Mouse (Mus musculus) heart, embryonic 15.5 days (tissue): Measurements from ENCODE around the gene Lrrc10b. TPM values are rescaled to one million over a fixed set of nuclear protein-coding genes. Genes with fewer than 3 reads are reported as not detected.

ENCODE experiments used
- ATAC-seq: fragments of 200-750 bp; cut with Nextera tagmentation; replicated peaks from 2 replicates; pipeline ENCODE4 v1.8.0; 2017; ENCODE audit warnings: low read depth, moderate TSS enrichment; ENCODE audit not compliant: insufficient number of reproducible peaks, insufficient read depth, low FRiP score
- H3K27ac ChIP-seq: fragments of 300-500 bp; sonication (generic); 2 replicates; pipeline ENCODE4 v1.5.1; 2015; ENCODE audit warnings: mild to moderate bottlenecking, inconsistent platforms
- H3K27me3 ChIP-seq: fragments of 300-500 bp; sonication (generic); 2 replicates; pipeline ENCODE4 v1.6.1; 2015; ENCODE audit warnings: inconsistent platforms
- H3K36me3 ChIP-seq: fragments of 300-500 bp; sonication (generic); 2 replicates; pipeline ENCODE4 v1.6.1; 2015; ENCODE audit warnings: mild to moderate bottlenecking, inconsistent platforms
- H3K4me1 ChIP-seq: fragments of 300-500 bp; sonication (generic); replicated peaks from 2 replicates; pipeline ENCODE4 v1.6.1; 2015; ENCODE audit warnings: inconsistent platforms
- H3K4me2 ChIP-seq: fragments of 300-500 bp; sonication (generic); 2 replicates; pipeline ENCODE4 v1.6.1; 2015; ENCODE audit warnings: inconsistent platforms, mild to moderate bottlenecking, moderate library complexity
- H3K4me3 ChIP-seq: fragments of 300-500 bp; sonication (generic); 2 replicates; pipeline ENCODE4 v1.5.1; 2015; ENCODE audit warnings: mild to moderate bottlenecking, inconsistent platforms
- H3K9ac ChIP-seq: fragments of 300-500 bp; sonication (generic); 2 replicates; pipeline ENCODE4 v1.6.1; 2015; ENCODE audit warnings: mild to moderate bottlenecking, inconsistent platforms
- H3K9me3 ChIP-seq: fragments of 300-500 bp; sonication (generic); replicated peaks from 2 replicates; pipeline ENCODE4 v1.6.1; 2016; ENCODE audit warnings: inconsistent platforms
- WGBS: fragments of 180-500 bp; shearing (Covaris S2); methylation state at CpG from one replicate; pipeline ENCODE4 v1.1.7; 2015; ENCODE audit warnings: mixed read lengths; 5-methylcytosine and 5-hydroxymethylcytosine counted together
- polyA plus RNA-seq: library from polyadenylated mRNA; unstranded; fragments of >200 nt; fragmentation: Nextera tagmentation; extraction: Ambion mirVana; gene quantifications from 2 replicates; pipeline ENCODE4 v1.2.1, GENCODE M21; 2015

Gene Lrrc10b
- polyA plus RNA-seq: 0.13 and 0.23 TPM in 2 replicates

DNA sequence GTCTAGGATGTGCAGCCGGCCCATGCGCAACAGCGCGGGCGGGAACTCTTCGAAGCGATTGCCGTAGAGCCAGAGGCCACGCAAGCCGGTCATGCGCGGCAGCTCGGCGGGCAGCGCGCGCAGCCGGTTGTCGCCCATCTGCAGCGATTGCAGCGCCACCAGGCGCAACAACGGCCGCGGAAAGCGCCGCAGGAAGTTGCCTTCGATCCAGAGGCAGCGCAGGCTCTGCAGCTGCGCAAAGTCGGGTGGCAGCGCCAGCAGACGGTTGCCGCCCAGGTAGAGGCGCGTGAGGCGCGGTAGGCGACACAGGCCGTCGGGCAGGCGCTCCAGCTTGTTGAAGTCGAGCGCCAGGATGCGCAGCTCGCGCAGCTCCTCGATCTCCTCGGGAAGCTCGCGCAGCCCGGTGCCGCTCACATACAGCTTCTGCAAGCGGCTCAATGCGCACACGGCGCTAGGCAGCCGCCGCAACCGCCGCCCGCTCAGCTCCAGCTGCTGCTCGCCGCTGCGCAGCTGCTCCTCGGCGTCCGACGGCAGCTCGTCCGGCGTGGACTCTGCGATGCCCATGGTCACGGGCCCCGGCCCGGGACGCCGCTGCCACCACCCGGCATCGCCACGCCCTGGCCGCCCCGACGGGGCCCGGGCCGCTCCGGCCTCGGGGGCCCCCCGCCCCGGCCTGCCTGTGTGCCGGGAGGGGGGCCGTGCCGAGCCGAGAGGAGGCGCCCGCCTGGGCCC is at the start of gene Lrrc10b:
Gene Lrrc10b (minus strand): TSS at position 722 of the 732 bp plus-strand sequence.
- Histone ChIP-seq H3K9ac (no peak within 1 kb of the TSS), H3K4me2 (peak within 1 kb of the TSS; percentile 86), H3K27me3 (peaks cover 98% of the 10 kb centered on the region), H3K4me1 (peaks cover 19% of the 10 kb centered on the region), H3K4me3 (peak within 1 kb of the TSS; percentile 50), H3K9me3 (no peaks in the 10 kb centered on the region), H3K36me3 (no peaks in the 10 kb centered on the region), H3K27ac (no peak within 1 kb of the TSS)
- under 1% methylated on average over 77 of the region's 96 CpGs for WGBS
- peak; percentile 32; the same call in 1 of the 2 replicates for ATAC-seq

DNA sequence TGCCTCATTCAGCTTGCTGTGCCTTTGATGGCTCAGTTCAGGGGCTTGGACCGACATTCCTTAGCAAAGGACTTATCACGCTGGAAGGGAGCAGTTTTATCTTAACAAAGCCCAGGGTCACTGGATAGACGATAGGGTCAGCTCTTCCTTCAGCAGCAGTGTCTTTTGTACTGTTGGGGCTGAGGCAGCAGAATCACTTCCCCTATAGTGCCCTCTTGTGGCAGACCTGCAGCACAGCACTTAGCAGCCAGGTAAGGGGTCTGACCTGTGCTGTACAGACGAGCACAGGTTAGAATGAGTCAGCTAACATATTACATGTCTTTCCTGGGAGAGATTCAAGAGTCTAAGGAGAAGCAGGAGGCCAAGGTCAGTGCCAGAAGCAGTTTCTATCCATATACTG is 45.3 kb upstream of the Lrrc10b start:
- Histone ChIP-seq H3K27ac (no peak overlapping the region), H3K4me1 (no peaks in the 10 kb centered on the region), H3K4me2 (no peak overlapping the region), H3K4me3 (no peak overlapping the region), H3K9ac (no peak overlapping the region), H3K27me3 (no peaks in the 10 kb centered on the region), H3K36me3 (peaks cover 41% of the 10 kb centered on the region), H3K9me3 (no peaks in the 10 kb centered on the region)
- no peak for ATAC-seq
- 11% methylated on average over 4 of the region's 4 CpGs for WGBS

DNA sequence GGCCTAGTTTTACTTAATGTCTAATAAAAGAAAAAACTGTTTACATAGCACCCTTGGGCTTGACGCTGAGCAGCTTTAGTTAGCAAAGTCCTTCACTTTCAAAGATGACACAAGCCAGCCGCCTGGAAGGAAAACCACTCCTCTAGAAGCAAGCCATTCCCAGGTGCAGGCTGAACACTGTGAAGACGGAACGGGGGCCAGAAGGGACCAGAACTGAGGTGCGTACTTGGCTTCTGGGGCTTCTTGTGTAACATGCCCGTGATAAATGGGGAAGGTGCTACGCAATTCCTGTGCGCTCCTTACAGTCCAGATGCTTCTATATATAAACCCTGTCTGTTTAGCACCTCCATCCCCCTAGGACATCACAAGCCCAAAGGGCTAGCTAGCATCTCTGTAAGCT is 43.3 kb upstream of the Lrrc10b start:
- Histone ChIP-seq H3K9me3 (no peaks in the 10 kb centered on the region), H3K36me3 (peaks cover 35% of the 10 kb centered on the region), H3K4me3 (no peak overlapping the region), H3K4me2 (no peak overlapping the region), H3K27me3 (no peaks in the 10 kb centered on the region), H3K4me1 (no peaks in the 10 kb centered on the region), H3K9ac (no peak overlapping the region), H3K27ac (no peak overlapping the region)
- 78% methylated on average over 8 of the region's 8 CpGs for WGBS
- no peak for ATAC-seq

DNA sequence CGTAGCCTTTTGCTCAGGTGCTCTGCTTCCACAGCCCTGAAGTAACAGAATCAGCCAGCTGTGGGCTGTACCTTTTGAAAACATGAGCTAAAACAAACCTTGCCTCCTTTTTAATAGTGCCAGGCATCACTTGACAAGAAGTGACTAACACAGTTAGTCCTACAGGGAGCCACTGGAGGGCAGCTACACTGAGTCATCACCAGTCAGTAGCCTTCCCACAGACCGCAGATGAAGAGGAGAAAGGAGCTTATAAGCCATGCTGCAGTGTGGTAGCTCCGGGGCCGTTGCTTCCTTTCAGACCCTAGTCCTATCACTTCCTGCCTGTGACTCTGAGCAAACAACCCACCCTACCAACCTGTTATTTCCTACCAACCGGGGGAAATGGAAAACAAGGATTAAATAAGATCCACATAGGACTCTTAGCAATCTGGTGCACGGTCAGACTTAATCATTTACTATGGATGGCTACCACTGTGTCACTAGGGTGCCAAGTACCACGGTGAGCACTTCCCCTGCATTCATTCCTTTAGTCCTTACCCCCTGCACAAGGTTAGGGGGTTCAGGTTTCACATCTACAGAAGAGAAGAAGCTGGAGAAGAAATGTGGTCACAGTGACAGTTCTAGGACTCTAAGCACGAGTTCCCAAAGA is 40.4 kb upstream of the Lrrc10b start:
- Histone ChIP-seq H3K27me3 (peaks cover 4% of the 10 kb centered on the region; the same call in 1 of the 2 replicates), H3K36me3 (peaks cover 19% of the 10 kb centered on the region), H3K4me3 (no peak overlapping the region), H3K9me3 (no peaks in the 10 kb centered on the region), H3K4me2 (no peak overlapping the region), H3K4me1 (peaks cover 3% of the 10 kb centered on the region), H3K9ac (no peak overlapping the region), H3K27ac (no peak overlapping the region)
- ATAC-seq: no peak
- WGBS: 45% methylated on average over 8 of the region's 8 CpGs

DNA sequence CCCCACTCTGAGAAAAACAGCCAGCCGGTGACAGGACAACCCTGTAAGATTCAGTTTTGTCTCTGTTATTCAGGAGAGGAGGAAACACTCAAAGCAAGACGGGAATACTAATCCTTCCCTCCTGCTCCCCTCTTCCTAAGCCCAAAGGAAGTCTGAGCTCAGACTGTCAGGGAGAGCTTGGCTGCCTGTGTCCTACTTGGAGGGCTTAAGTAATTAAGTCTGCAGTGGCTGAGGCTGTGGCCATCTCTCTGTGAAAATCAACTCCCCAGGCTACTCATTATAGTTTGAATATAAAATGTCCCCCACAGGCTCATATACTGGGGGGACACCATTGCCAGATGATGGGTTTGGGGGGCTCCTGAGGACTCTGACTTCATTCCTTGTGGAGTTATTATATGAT is 39.7 kb upstream of the Lrrc10b start:
- Histone ChIP-seq H3K4me2 (no peak overlapping the region), H3K9me3 (no peaks in the 10 kb centered on the region), H3K4me3 (no peak overlapping the region), H3K27ac (no peak overlapping the region), H3K4me1 (peaks cover 10% of the 10 kb centered on the region), H3K36me3 (peaks cover 17% of the 10 kb centered on the region), H3K27me3 (peaks cover 4% of the 10 kb centered on the region; the same call in 1 of the 2 replicates), H3K9ac (no peak overlapping the region)
- 57% methylated on average over 2 of the region's 2 CpGs for WGBS
- no peak for ATAC-seq

DNA sequence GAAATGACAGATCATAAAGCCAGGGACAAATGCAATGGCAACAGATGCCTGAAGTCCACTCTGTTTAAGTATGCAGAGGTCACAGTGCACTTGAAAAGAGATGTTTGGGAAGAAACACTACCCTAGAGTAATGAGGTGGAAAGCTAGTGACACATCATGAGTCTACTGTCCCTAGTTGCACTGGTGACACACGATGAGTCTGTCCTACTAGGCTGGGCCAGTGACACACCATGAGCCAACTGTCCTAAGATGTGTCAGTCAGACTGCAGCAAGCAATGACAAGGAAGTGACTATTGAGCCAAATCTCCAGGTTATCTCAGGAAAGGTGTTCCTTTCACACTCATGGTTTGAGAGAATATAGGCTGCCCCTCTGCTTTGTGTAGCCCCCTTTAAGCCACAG is 38.4 kb upstream of the Lrrc10b start:
- H3K9me3 ChIP-seq: no peaks in the 10 kb centered on the region
- WGBS: 93% methylated on average over 1 of the region's 1 CpGs
- H3K9ac ChIP-seq: no peak overlapping the region

DNA sequence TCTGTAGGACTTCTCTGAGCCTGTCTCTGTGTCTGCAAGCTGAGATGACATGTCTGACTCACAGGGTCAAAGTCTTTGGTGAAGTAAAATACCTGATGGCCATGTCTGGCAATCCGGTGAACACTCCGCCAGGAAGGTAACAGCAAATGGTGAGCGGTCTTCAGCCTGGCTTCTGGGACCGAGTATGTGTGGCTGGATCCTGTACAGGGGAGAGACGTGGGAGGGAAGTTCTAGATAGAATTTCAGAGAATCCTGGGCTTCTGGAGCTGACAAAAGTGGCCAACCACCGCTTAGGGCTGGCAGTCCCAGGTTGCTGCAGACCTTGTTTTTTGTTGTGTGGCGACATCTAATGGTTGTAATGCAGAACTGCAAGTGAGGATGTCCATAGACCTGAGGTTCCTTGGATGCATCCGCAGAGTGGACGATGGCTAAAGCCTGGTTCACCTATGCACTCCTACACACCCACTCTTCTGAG is 29.0 kb upstream of the Lrrc10b start:
- H3K36me3 ChIP-seq: no peaks in the 10 kb centered on the region
- H3K4me3 ChIP-seq: no peak overlapping the region
- H3K4me2 ChIP-seq: no peak overlapping the region
- no peaks in the 10 kb centered on the region for H3K9me3 ChIP-seq
- peaks cover 10% of the 10 kb centered on the region for H3K4me1 ChIP-seq
- WGBS: 19% methylated on average over 9 of the region's 9 CpGs
- ATAC-seq: no peak
- no peak overlapping the region for H3K27ac ChIP-seq
- H3K27me3 ChIP-seq: peaks cover 57% of the 10 kb centered on the region
- no peak overlapping the region for H3K9ac ChIP-seq

More for the DNA sequence above, 38.4 kb upstream of the Lrrc10b start:
- Histone ChIP-seq H3K4me1 (peaks cover 10% of the 10 kb centered on the region), H3K4me3 (no peak overlapping the region), H3K4me2 (no peak overlapping the region), H3K27ac (no peak overlapping the region), H3K27me3 (peaks cover 10% of the 10 kb centered on the region), H3K36me3 (peaks cover 4% of the 10 kb centered on the region; the same call in 1 of the 2 replicates)
- ATAC-seq: no peak

DNA sequence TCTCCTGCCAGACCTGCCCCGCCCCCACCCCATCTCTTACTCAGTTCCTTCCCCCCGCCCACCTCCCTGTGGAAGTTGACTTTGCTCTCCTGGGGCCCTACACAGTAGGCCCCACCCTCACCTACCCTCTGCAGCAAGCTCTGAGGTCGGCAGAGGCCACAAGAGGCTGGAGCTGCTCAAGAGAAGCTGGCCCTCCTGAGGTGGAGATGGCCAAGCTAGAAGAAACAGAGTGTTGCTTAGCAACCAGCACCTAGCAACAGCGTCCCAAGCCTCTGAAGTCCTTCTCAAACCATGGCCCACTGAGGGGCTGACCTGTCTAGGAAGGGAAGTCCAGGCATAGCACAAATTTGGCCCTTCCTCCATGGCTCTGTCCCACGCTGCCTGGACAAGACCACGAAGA is 25.4 kb upstream of the Lrrc10b start, which contains the start of gene Ppp1r32:
Gene Ppp1r32 (minus strand): TSS at position 226 of the 400 bp plus-strand sequence.
- Histone ChIP-seq H3K27ac (no peak within 1 kb of the TSS), H3K27me3 (peaks cover 55% of the 10 kb centered on the region), H3K9ac (no peak within 1 kb of the TSS), H3K4me2 (no peak within 1 kb of the TSS), H3K9me3 (no peaks in the 10 kb centered on the region), H3K4me1 (peaks cover 10% of the 10 kb centered on the region), H3K4me3 (no peak within 1 kb of the TSS), H3K36me3 (no peaks in the 10 kb centered on the region)
- no peak for ATAC-seq
- WGBS: 31% methylated on average over 6 of the region's 6 CpGs

DNA sequence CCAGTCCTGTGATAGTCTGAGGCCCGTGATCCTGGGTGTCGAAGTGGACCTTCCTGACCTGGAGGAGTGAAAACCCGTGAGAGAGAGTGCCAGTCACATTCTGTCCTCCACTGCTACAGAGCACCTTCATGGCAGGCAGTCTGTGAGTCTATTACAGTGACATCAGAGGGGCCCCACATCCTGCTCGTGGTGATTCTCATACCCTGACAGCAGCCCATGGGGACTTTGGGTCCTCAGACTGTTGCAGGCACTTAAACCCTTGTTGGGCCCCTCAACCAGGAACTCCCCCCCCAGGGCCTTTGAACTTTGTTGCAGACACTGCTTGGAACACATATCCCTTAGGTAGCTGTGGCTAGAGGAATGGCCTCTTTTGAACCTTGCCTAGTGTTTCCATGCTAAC is 22.3 kb upstream of the Lrrc10b start:
- H3K9ac ChIP-seq: no peak overlapping the region
- WGBS: 39% methylated on average over 4 of the region's 4 CpGs
- peaks cover 58% of the 10 kb centered on the region for H3K27me3 ChIP-seq
- H3K36me3 ChIP-seq: no peaks in the 10 kb centered on the region
- no peaks in the 10 kb centered on the region for H3K9me3 ChIP-seq
- H3K4me2 ChIP-seq: no peak overlapping the region
- no peak overlapping the region for H3K27ac ChIP-seq
- peaks cover 10% of the 10 kb centered on the region for H3K4me1 ChIP-seq
- no peak for ATAC-seq
- no peak overlapping the region for H3K4me3 ChIP-seq

DNA sequence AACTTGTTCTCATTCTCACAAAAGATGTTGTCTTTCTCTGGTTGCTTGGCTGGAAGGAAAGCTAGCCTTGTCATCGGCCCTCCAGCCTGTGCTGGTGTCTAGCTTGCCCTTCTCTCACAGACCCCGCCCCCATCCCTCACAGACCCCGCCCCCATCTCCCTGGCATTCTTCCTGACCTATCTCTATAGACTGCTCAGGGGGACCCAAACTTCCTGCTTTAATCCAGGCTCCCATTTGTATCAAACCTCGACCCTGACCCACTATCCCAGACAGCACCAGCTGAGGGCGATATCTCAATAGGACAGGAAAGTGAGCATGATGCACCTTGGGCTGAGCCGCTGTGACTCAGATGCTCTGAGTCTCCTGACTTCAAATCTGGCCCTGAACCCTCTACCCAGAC is 16.5 kb upstream of the Lrrc10b start:
- Histone ChIP-seq H3K9ac (no peak overlapping the region), H3K9me3 (no peaks in the 10 kb centered on the region), H3K4me2 (no peak overlapping the region), H3K4me1 (no peaks in the 10 kb centered on the region; the same call in 1 of the 2 replicates), H3K27ac (no peak overlapping the region), H3K27me3 (peaks cover 49% of the 10 kb centered on the region), H3K36me3 (no peaks in the 10 kb centered on the region), H3K4me3 (no peak overlapping the region)
- ATAC-seq: no peak
- WGBS: 23% methylated on average over 6 of the region's 6 CpGs

DNA sequence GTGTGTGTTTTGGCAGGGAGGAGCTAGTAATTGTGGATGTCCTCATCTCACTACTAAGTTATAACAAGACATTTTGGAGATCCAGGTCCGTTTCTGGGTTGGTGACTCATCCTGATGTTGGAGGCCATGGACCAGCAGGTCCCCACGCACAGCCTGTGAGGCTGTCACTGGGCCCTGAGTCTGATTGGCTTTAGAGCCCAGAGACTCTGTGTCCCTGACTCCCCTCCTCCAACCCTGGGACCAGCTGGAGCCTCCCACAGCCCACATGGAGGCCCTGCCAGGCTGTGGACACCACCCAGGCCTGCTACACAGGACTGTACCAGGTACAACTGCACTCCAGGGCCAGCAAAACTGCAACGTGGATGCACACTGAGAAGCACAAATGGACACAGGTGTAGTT is 15.7 kb upstream of the Lrrc10b start:
- Histone ChIP-seq H3K9me3 (no peaks in the 10 kb centered on the region), H3K4me2 (no peak overlapping the region), H3K36me3 (no peaks in the 10 kb centered on the region), H3K9ac (no peak overlapping the region), H3K27me3 (peaks cover 43% of the 10 kb centered on the region), H3K4me3 (no peak overlapping the region), H3K4me1 (no peaks in the 10 kb centered on the region; the same call in 1 of the 2 replicates), H3K27ac (no peak overlapping the region)
- ATAC-seq: no peak
- WGBS: 67% methylated on average over 3 of the region's 3 CpGs
